Mouse (Mus musculus) T-helper 2 cell (primary cell): ENCODE results near the gene B230217C12Rik.
"Not testable (repeated sequence)": the region's sequence is repeated elsewhere in the genome, so short reads cannot be mapped to it uniquely, and the experiment has no call there.

Experiments
- in situ Hi-C: fragments of 300-600 bp; cut with MboI, MseI; formaldehyde crosslinking; loops from one replicate; pipeline ENCODE4 v1.15.1; 2025; ENCODE audit warnings: high pct_unique_total_duplicates

The B230217C12Rik gene

GRCm38 (mm10) chr11:97865421-97865820, 24.8 kb downstream of the B230217C12Rik start:
- in situ Hi-C loops: no loop called here

GRCm38 (mm10) chr11:97866091-97866888, 25.7 kb downstream of the B230217C12Rik start:
- in situ Hi-C loops: no loop called here

- in situ Hi-C loops: no loop called here
Observed at GRCm38 (mm10) chr11:97867591-97867990, 27.0 kb downstream of the B230217C12Rik start.

- in situ Hi-C loops: not testable (repeated sequence)
Observed at GRCm38 (mm10) chr11:97872378-97872777, 31.8 kb downstream of the B230217C12Rik start.

GRCm38 (mm10) chr11:97874396-97874795, 33.8 kb downstream of the B230217C12Rik start:
- in situ Hi-C loops: no loop called here

GRCm38 (mm10) chr11:97877341-97877740, 36.8 kb downstream of the B230217C12Rik start:
- in situ Hi-C loops: no loop called here

- in situ Hi-C loops: no loop called here
Observed at GRCm38 (mm10) chr11:97880362-97880761, 39.8 kb downstream of the B230217C12Rik start.

- in situ Hi-C loops: no loop called here
Observed at GRCm38 (mm10) chr11:97883542-97883917, 43.0 kb downstream of the B230217C12Rik start.

GRCm38 (mm10) chr11:97883918-97884600, 43.5 kb downstream of the B230217C12Rik start, which contains the start of gene Fbxo47:
Gene Fbxo47 (minus strand): TSS chr11:97884154.
- in situ Hi-C loops: no loop called here

GRCm38 (mm10) chr11:97884601-97885185, 44.1 kb downstream of the B230217C12Rik start:
- in situ Hi-C loops: loop anchor here (5.0 kb wide), 1 partner anchor 92 kb away; no protein-coding TSS in a partner anchor

GRCm38 (mm10) chr11:97885296-97885915, 44.8 kb downstream of the B230217C12Rik start:
- in situ Hi-C loops: loop anchor here (5.0 kb wide), 1 partner anchor 93 kb away; no protein-coding TSS in a partner anchor

- in situ Hi-C loops: no loop called here
Observed at GRCm38 (mm10) chr11:97891821-97892220, 51.2 kb downstream of the B230217C12Rik start.
